Mouse (Mus musculus) MEL (cell line): ENCODE data around the gene Rnf34. TPM values are rescaled to one million over a fixed set of nuclear protein-coding genes. Genes with fewer than 3 reads are reported as not detected.

Experiments
- DNase-seq: peaks from one replicate; pipeline ENCODE4 v3.0.0; 2011; ENCODE audit warnings: low read depth, low spot score
- H3K27ac ChIP-seq: 2 replicates; pipeline ENCODE4 v1.5.1; 2012; ENCODE audit warnings: low read depth, mild to moderate bottlenecking, control low read depth, low read length, moderate library complexity; ENCODE audit not compliant: control insufficient read depth
- H3K27me3 ChIP-seq, 2 experiments: fragments of 150-350 bp in 1 of 2; sonication (generic) in 1 of 2; 2 replicates each; pipeline ENCODE4 v1.6.1; 2012; ENCODE audit warnings: low read length in 2 of 2, mild to moderate bottlenecking in 2 of 2, improper control_type of control experiment in 1 of 2, moderate library complexity in 1 of 2; ENCODE audit not compliant: insufficient read depth in 2 of 2, control insufficient read depth in 1 of 2
- H3K36me3 ChIP-seq, 2 experiments: 2 replicates each; pipeline ENCODE4 v1.6.1; 2012 to 2014; ENCODE audit warnings: low read length in 2 of 2, improper control_type of control experiment in 1 of 2, inconsistent platforms in 1 of 2, mild to moderate bottlenecking in 1 of 2; ENCODE audit not compliant: insufficient read depth in 2 of 2, control insufficient read depth in 1 of 2
- H3K4me1 ChIP-seq, 2 experiments: fragments of 150-350 bp in 1 of 2; sonication (generic) in 1 of 2; 2 replicates each; pipeline ENCODE4 v1.6.1; 2012; ENCODE audit warnings: low read length in 2 of 2, improper control_type of control experiment in 1 of 2, mild to moderate bottlenecking in 1 of 2; ENCODE audit not compliant: insufficient read depth in 2 of 2, control insufficient read depth in 1 of 2
- H3K4me3 ChIP-seq, 2 experiments: fragments of 150-350 bp in 1 of 2; sonication (generic) in 1 of 2; 2 replicates each; pipeline ENCODE4 v1.5.1; 2012; ENCODE audit warnings: low read depth in 2 of 2, low read length in 2 of 2, mild to moderate bottlenecking in 2 of 2, moderate library complexity in 2 of 2, control low read depth in 1 of 2, improper control_type of control experiment in 1 of 2; ENCODE audit not compliant: control insufficient read depth in 1 of 2, insufficient read depth in 1 of 2
- H3K79me2 ChIP-seq: 2 replicates; pipeline ENCODE4 v1.6.1; 2012; ENCODE audit warnings: mild to moderate bottlenecking, low read length, moderate library complexity; ENCODE audit not compliant: control insufficient read depth, poor library complexity, insufficient read depth
- H3K9ac ChIP-seq: 2 replicates; pipeline ENCODE4 v1.6.1; 2012; ENCODE audit warnings: low read depth, mild to moderate bottlenecking, control low read depth, low read length, moderate library complexity; ENCODE audit not compliant: control insufficient read depth, poor library complexity, severe bottlenecking
- H3K9me3 ChIP-seq: fragments of 150-350 bp; sonication (generic); replicated peaks from 2 replicates; pipeline ENCODE4 v1.6.1; 2012; ENCODE audit warnings: mild to moderate bottlenecking, low read length, improper control_type of control experiment, moderate library complexity; ENCODE audit not compliant: insufficient read depth
- CTCF ChIP-seq, 3 experiments: IDR thresholded peaks in 2 of 3; conservative IDR thresholded peaks in 1 of 3; 2 replicates each; pipeline ENCODE4 v1.5.1; 2011 to 2012; ENCODE audit warnings: low read length in 3 of 3, low read depth in 2 of 3, mild to moderate bottlenecking in 2 of 3, improper control_type of control experiment in 1 of 3, inconsistent platforms in 1 of 3, mixed read lengths in 1 of 3, moderate library complexity in 1 of 3; ENCODE audit not compliant: control insufficient read depth in 1 of 3, insufficient read depth in 1 of 3, poor library complexity in 1 of 3, severe bottlenecking in 1 of 3
- KAT2A ChIP-seq: conservative IDR thresholded peaks from 2 replicates; pipeline ENCODE4 v1.6.1; 2012; ENCODE audit warnings: low read depth, low read length, improper control_type of control experiment, inconsistent platforms
- MAX ChIP-seq: IDR thresholded peaks from 2 replicates; pipeline ENCODE4 v1.6.1; 2011; ENCODE audit warnings: low read length, improper control_type of control experiment
- MEF2A ChIP-seq: IDR thresholded peaks from 2 replicates; pipeline ENCODE4 v1.6.1; 2014; ENCODE audit warnings: low read depth, mild to moderate bottlenecking, inconsistent platforms, low read length, improper control_type of control experiment; ENCODE audit not compliant: poor library complexity, insufficient replicate concordance, severe bottlenecking; ENCODE audit errors: extremely low read depth
- MYB ChIP-seq: IDR thresholded peaks from 2 replicates; pipeline ENCODE4 v1.6.1; 2011; ENCODE audit warnings: mild to moderate bottlenecking, low read depth, low read length, improper control_type of control experiment
- MYC ChIP-seq: IDR thresholded peaks from 2 replicates; pipeline ENCODE4 v1.6.1; 2011; ENCODE audit warnings: low read depth, mild to moderate bottlenecking, low read length, improper control_type of control experiment, moderate library complexity
- NELFE ChIP-seq: IDR thresholded peaks from 2 replicates; pipeline ENCODE4 v1.6.1; 2011; ENCODE audit warnings: low read depth, low read length, improper control_type of control experiment
- POLR2A ChIP-seq, 2 experiments: IDR thresholded peaks; 2 replicates each; pipeline ENCODE4 v1.6.1; 2011 to 2012; ENCODE audit warnings: low read length in 2 of 2, mild to moderate bottlenecking in 2 of 2, control low read depth in 1 of 2, improper control_type of control experiment in 1 of 2, low read depth in 1 of 2, moderate library complexity in 1 of 2; ENCODE audit not compliant: control insufficient read depth in 1 of 2, insufficient read depth in 1 of 2, poor library complexity in 1 of 2
- RCOR1 ChIP-seq: IDR thresholded peaks from 2 replicates; pipeline ENCODE4 v1.6.1; 2012; ENCODE audit warnings: low read depth, mild to moderate bottlenecking, inconsistent platforms, low read length, improper control_type of control experiment
- SMC3 ChIP-seq: IDR thresholded peaks from 2 replicates; pipeline ENCODE4 v1.6.1; 2011; ENCODE audit warnings: low read depth, low read length, improper control_type of control experiment
- TAL1 ChIP-seq: IDR thresholded peaks from 2 replicates; pipeline ENCODE4 v1.6.1; 2012; ENCODE audit warnings: mild to moderate bottlenecking, inconsistent platforms, low read length, moderate library complexity, mixed read lengths
- UBTF ChIP-seq: IDR thresholded peaks from 2 replicates; pipeline ENCODE4 v1.6.1; 2012; ENCODE audit warnings: low read depth, mild to moderate bottlenecking, inconsistent platforms, low read length, improper control_type of control experiment, moderate library complexity, borderline replicate concordance; ENCODE audit not compliant: insufficient read depth
- ZKSCAN1 ChIP-seq: IDR thresholded peaks from 2 replicates; pipeline ENCODE4 v1.6.1; 2012; ENCODE audit warnings: low read depth, mild to moderate bottlenecking, inconsistent platforms, low read length, improper control_type of control experiment, moderate library complexity
- polyA plus RNA-seq, 2 experiments: library from polyadenylated mRNA; stranded (reverse) in 1 of 2; unstranded in 1 of 2; fragments of >175 nt in 1 of 2; fragments of >200 nt in 1 of 2; gene quantifications; 2 replicates each; pipeline versions ENCODE4 v1.2.1 to v1.2.4; 2012; ENCODE audit warnings: low replicate concordance in 2 of 2, low read depth in 1 of 2; ENCODE audit not compliant: insufficient read length in 2 of 2, insufficient read depth in 1 of 2, missing spikeins in 1 of 2
- total RNA-seq: library from RNA; depleted of rRNA; stranded (reverse); fragments of 300-350 nt; gene quantifications from 2 replicates; pipeline ENCODE4 v1.2.3, GENCODE M21; 2012

The Rnf34 gene
- total and polyA plus RNA-seq, 3 experiments, result 14.8 to 27.4 TPM; not detected in 1

DNA sequence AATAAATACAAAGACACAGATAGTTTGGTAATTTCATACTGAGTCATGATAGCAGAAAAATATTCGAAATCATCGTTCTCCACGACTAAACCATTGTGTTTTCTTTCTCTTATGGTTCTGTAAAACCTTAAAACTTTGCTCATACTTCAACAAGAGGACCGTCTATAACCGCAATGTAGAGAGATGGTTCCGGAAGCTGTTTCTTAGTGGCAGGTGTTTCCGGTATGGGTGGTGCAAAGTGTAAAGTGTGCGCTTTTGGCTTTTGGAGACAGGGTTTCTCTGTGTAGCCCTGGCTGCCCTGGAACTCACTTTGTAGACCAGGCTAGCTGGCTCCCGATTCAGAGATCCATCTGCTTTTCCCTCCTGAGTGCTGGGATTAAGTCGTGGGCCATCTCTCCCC lies 17.3 kb upstream of the Rnf34 start (continued):
- no peak for TF ChIP-seq UBTF
- no peak for TF ChIP-seq TAL1

DNA sequence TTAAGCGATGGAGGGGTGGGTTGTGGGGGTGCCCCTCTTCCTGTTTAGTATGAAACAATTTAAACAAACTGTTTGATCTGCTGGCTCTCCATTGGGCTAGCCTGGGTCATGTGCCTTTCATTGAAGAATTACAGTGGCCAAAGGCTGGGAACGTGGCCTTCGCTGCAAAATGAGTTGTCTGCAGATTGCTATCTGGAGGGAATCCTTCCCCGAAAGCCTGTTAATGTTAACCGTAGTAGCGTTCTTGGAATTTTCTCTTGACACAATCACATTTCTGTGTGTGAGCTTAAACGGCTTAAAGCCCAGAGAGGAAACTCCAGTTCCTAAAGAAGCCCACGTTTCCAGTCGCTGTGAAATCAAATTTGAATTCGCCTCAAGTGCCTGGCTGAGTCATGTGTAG lies 16.9 kb upstream of the Rnf34 start:
- Histone ChIP-seq H3K4me1 (no peaks in the 10 kb centered on the region), H3K9ac (no peak overlapping the region), H3K27me3 (no peaks in the 10 kb centered on the region), H3K36me3 (no peaks in the 10 kb centered on the region), H3K27ac (no peak overlapping the region), H3K4me3 (no peak overlapping the region), H3K79me2 (no peaks in the 10 kb centered on the region), H3K9me3 (no peaks in the 10 kb centered on the region)
- TF ChIP-seq RCOR1 (no peak), SMC3 (no peak), MAX (no peak), MYB (no peak), NELFE (no peak), KAT2A (no peak), UBTF (no peak), CTCF (IDR thresholded peaks at IDR 0.05 in 2 of 3, conservative IDR thresholded peaks at IDR 0.05 in 1 of 3; ENCODE audit: control insufficient read depth in 1 of 3, insufficient read depth in 1 of 3, low read depth in 2 of 3, low read length in 3 of 3, poor library complexity in 1 of 3, severe bottlenecking in 1 of 3) (no peak), ZKSCAN1 (no peak), MEF2A (no peak), POLR2A (IDR thresholded peaks at IDR 0.05; ENCODE audit: control insufficient read depth in 1 of 2, insufficient read depth in 1 of 2, low read depth in 1 of 2, low read length in 2 of 2, poor library complexity in 1 of 2) (no peak)
- no peak for DNase-seq

DNA sequence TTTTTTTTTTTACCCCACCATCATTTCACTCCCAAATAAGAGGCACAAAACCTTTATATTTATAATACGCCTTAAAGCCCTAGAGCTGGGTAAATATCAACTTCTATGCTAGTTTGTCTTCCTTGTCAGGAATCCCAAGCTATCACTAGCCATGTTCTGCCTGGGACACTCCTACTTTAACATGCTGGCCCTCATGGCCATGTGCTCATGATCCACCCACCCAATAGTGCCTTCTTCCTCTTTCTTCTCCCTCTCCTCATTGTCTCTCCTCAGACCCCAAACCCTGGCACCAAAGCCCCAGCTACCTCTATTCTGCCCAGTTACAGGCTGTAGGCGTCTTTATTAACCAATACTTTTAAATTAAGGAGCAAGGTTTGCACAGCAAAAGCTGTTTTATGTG lies 8.7 kb upstream of the Rnf34 start:
- no peak overlapping the region for H3K27ac ChIP-seq
- no peak overlapping the region for H3K9ac ChIP-seq
- H3K27me3 ChIP-seq, result no peaks in the 10 kb centered on the region
- no peaks in the 10 kb centered on the region for H3K9me3 ChIP-seq
- H3K36me3 ChIP-seq, result peaks cover 0 to 3% of the 10 kb centered on the region in 2 experiments; a peak in 2 of 4 replicates
- peaks cover 0 to 6% of the 10 kb centered on the region in 2 experiments; a peak in 2 of 4 replicates for H3K4me1 ChIP-seq
- TF ChIP-seq CTCF (IDR thresholded peaks at IDR 0.05 in 2 of 3, conservative IDR thresholded peaks at IDR 0.05 in 1 of 3; ENCODE audit: control insufficient read depth in 1 of 3, insufficient read depth in 1 of 3, low read depth in 2 of 3, low read length in 3 of 3, poor library complexity in 1 of 3, severe bottlenecking in 1 of 3), result no peak
- TF ChIP-seq MYC, result peak; percentile 73; the same call in 1 of the 2 replicates
- peak; percentile 77 for TF ChIP-seq MAX
- TF ChIP-seq UBTF, result no peak
- no peak overlapping the region for H3K4me3 ChIP-seq
- peak; percentile 34 for DNase-seq
- no peaks in the 10 kb centered on the region for H3K79me2 ChIP-seq
